Mouse (Mus musculus): ENCODE measurements around the gene Extl2. TPM values are rescaled to one million over a fixed set of nuclear protein-coding genes. Genes with fewer than 3 reads are reported as not detected.
A peak's percentile ranks its signal among the peaks of the same experiment; 100 is the strongest.

The Extl2 gene
- polyA plus RNA-seq (2021) = 43.8 TPM

DNA sequence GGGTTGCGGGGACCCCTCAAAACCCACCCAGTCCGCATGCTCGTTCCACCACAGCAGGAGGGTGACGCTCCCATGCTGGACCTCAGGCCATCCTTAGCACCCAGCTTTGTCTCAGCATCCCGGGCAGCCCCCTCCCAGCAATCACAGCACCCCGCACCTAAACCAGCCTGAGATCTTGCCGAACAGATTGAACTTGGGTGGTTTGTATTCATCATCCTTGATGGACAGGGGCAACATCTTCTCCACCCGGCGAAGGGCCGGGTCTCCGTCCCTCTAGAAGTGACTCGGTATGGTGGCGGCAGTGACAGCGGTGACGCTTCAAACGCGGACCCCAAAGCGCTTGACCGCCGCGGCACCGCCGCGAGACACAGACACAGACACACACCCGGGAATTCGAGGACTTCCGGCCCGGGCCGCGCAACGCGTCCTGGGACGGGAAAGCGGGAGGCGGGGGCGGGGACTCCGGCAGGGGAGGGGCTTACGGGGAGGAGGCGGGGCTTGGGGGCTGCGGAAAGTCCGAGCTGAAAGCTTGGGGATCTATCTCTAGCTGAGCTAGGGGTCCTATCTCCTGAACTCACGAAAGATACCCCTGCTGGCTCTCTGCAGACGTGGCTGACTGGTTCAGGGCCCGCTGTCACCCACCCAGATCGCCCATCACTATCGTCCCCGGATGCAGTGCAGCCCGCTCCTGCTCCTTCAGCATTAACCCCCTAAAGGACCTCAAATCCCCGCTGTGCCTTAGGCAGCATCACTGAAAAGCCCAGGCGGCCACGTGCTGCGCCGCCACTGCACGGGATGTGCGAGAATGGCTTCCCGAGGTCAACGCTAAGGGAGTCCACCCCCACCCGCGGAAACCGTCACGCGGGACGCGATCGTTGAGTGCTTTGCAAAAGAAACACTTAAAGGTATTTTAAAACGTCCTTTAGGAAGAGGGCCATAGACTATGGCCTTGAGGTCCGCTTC is at the start of gene Extl2, which contains the start of gene Slc30a7:
TSS of gene Extl2 (plus strand) at position 485 of the 963 bp plus-strand sequence.
TSS of gene Slc30a7 (minus strand) at position 429 of the 963 bp plus-strand sequence.
- H3K27me3 ChIP-seq = no peaks in the 10 kb centered on the region
- peak; percentile 61 for DNase-seq (ENCODE audit: low read depth, low spot score)
- ChIA-PET POLR2A (no interaction called here), CTCF (interaction anchor here (1.2 to 2.6 kb wide), 2 partner anchors 16 to 27 kb away, joined by 3 to 10 read pairs; no protein-coding TSS in a partner anchor)
- in situ Hi-C loops (cut with MboI; ENCODE audit: low pct_unique_long_range_greater_than_20kb) = no loop called here
- ATAC-seq = peak; percentile 90
- no peak for TF ChIP-seq CTCF (IDR thresholded peaks at IDR 0.05)

GRCm38 (mm10) chr3:115961311-115962027 is 45.8 kb upstream of the Extl2 start:
- TF ChIP-seq CTCF (IDR thresholded peaks at IDR 0.05) = no peak
- CTCF ChIA-PET = interaction anchor here (0.7 to 1.9 kb wide), 5 partner anchors 15 to 301 kb away, joined by 3 to 7 read pairs (median 4); no protein-coding TSS in a partner anchor
- in situ Hi-C loops (cut with MboI; ENCODE audit: low pct_unique_long_range_greater_than_20kb) = no loop called here
- ATAC-seq (no peak), DNase-seq (ENCODE audit: low read depth, low spot score) (no peak)
- H3K27me3 ChIP-seq = no peaks in the 10 kb centered on the region
- POLR2A ChIA-PET = interaction anchor here (0.6 to 1.4 kb wide), 6 partner anchors 22 to 1497 kb away, joined by 3 to 7 read pairs (median 4); partner anchors contain the start of gene Dph5

- ChIA-PET POLR2A (interaction anchor here (0.7 to 1.4 kb wide), 5 partner anchors 23 to 888 kb away, joined by 3 to 7 read pairs (median 4); partner anchors contain the start of gene Dph5), CTCF (interaction anchor here (0.7 to 1.9 kb wide), 5 partner anchors 15 to 301 kb away, joined by 3 to 7 read pairs (median 4); no protein-coding TSS in a partner anchor)
- ATAC-seq (peak; percentile 87), DNase-seq (ENCODE audit: low read depth, low spot score) (peak; percentile 58)
- no peak for TF ChIP-seq CTCF (IDR thresholded peaks at IDR 0.05)
- no peaks in the 10 kb centered on the region for H3K27me3 ChIP-seq
- in situ Hi-C loops (cut with MboI; ENCODE audit: low pct_unique_long_range_greater_than_20kb) = no loop called here
Measured at GRCm38 (mm10) chr3:115962028-115962415, 45.2 kb upstream of the Extl2 start.

GRCm38 (mm10) chr3:115963597-115963996 is 43.7 kb upstream of the Extl2 start:
- ATAC-seq = no peak
- ChIA-PET CTCF (no interaction called here), POLR2A (no interaction called here)
- no peak for DNase-seq (ENCODE audit: low read depth, low spot score)
- no peaks in the 10 kb centered on the region for H3K27me3 ChIP-seq
- no peak for TF ChIP-seq CTCF (IDR thresholded peaks at IDR 0.05)
- in situ Hi-C loops (cut with MboI; ENCODE audit: low pct_unique_long_range_greater_than_20kb) = no loop called here

DNA sequence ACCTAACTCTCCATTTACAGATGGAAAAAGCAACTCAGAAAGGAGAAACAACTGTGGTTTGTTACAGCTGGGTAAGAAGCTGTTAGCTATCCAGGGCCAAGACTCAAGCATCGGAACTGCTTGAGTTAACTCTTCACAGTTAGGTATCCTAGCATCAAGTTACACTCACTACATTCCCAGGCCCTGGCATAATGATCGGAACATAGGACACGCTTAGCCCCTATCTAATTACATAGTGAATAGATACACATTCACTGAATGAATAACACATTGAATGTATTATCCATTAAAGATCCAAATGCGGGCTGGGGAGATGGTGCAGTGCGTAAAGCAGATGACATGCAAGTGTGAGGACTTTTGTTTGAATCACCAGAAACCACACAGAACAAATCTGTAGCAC is 43.2 kb upstream of the Extl2 start:
- TF ChIP-seq CTCF (IDR thresholded peaks at IDR 0.05) = no peak
- no peak for ATAC-seq
- no peaks in the 10 kb centered on the region for H3K27me3 ChIP-seq
- in situ Hi-C loops (cut with MboI; ENCODE audit: low pct_unique_long_range_greater_than_20kb) = no loop called here
- ChIA-PET CTCF (no interaction called here), POLR2A (no interaction called here)
- DNase-seq (ENCODE audit: low read depth, low spot score) = no peak

GRCm38 (mm10) chr3:115968745-115969530 is 38.3 kb upstream of the Extl2 start:
- in situ Hi-C loops (cut with MboI; ENCODE audit: low pct_unique_long_range_greater_than_20kb) = no loop called here

DNA sequence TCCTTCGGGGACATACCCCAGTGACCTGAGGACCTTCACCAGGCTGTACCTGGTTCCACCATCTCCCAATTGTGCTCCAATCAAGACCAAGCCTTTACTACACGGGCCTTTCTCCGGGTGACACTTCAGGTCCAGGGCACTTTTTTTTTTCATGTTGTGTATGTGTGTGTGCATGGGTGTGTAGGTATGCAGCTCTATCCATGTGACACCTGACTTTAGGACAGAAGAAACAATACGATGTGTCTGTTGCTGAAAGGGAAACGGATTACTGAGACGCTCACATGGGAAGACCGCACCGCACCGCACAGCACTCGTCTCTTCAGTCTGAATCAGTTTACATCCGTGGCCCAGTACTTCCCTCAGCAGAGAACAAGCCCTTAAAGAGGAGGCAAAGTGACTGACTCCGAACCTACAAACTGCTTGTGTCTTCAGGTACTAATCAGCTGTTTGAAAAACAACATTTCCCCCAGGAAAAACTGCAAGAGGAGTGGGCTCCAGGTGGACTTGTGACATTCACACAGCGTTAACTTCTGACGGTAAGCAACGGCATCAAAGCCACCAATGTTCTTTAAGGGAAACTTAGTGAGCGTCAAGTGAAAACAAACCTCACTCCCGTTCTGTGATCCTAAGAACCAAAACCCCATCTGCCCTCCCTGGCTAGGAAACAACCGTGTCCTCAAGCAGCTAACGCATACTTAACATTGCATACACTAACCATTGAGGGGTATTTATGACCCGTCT is 36.0 kb upstream of the Extl2 start:
- in situ Hi-C loops (cut with MboI; ENCODE audit: low pct_unique_long_range_greater_than_20kb) = no loop called here
- ATAC-seq = no peak
- TF ChIP-seq CTCF (IDR thresholded peaks at IDR 0.05) = no peak
- CTCF ChIA-PET = interaction anchor here (1.9 kb wide), 1 partner anchor 310 kb away, joined by 4 read pairs; no protein-coding TSS in a partner anchor
- no peak for DNase-seq (ENCODE audit: low read depth, low spot score)
- no peaks in the 10 kb centered on the region for H3K27me3 ChIP-seq
- POLR2A ChIA-PET = no interaction called here

More at GRCm38 (mm10) chr3:115968745-115969530, 38.3 kb upstream of the Extl2 start:
- ChIA-PET CTCF (interaction anchor here (1.2 kb wide), 1 partner anchor 9 kb away, joined by 3 read pairs; no protein-coding TSS in a partner anchor), POLR2A (no interaction called here)
- DNase-seq (ENCODE audit: low read depth, low spot score) (peak; percentile 34), ATAC-seq (peak; percentile 66)
- no peaks in the 10 kb centered on the region for H3K27me3 ChIP-seq
- TF ChIP-seq CTCF (IDR thresholded peaks at IDR 0.05) = no peak

- DNase-seq (ENCODE audit: low read depth, low spot score) (no peak), ATAC-seq (no peak)
- ChIA-PET POLR2A (no interaction called here), CTCF (interaction anchor here (1.9 kb wide), 1 partner anchor 310 kb away, joined by 4 read pairs; no protein-coding TSS in a partner anchor)
- in situ Hi-C loops (cut with MboI; ENCODE audit: low pct_unique_long_range_greater_than_20kb) = no loop called here
- H3K27me3 ChIP-seq = no peaks in the 10 kb centered on the region
- no peak for TF ChIP-seq CTCF (IDR thresholded peaks at IDR 0.05)
Measured at GRCm38 (mm10) chr3:115971891-115972646, 35.2 kb upstream of the Extl2 start.

- ChIA-PET CTCF (interaction anchor here (1.2 to 1.7 kb wide), 2 partner anchors 37 to 261 kb away, joined by 3 to 4 read pairs; no protein-coding TSS in a partner anchor), POLR2A (no interaction called here)
- ATAC-seq = no peak
- DNase-seq (ENCODE audit: low read depth, low spot score) = no peak
- no peaks in the 10 kb centered on the region for H3K27me3 ChIP-seq
- TF ChIP-seq CTCF (IDR thresholded peaks at IDR 0.05) = no peak
- in situ Hi-C loops (cut with MboI; ENCODE audit: low pct_unique_long_range_greater_than_20kb) = no loop called here
Measured at GRCm38 (mm10) chr3:115974228-115974627, 33.0 kb upstream of the Extl2 start.
